Mouse (Mus musculus) erythroblast, adult 5-6 weeks (primary cell): Measurements from ENCODE around the gene Rab20. TPM values are rescaled to one million over a fixed set of nuclear protein-coding genes. Genes with fewer than 3 reads are reported as not detected.
"Not testable (repeated sequence)": the region's sequence is repeated elsewhere in the genome, so short reads cannot be mapped to it uniquely, and the experiment has no call there.

Experiments
- ATAC-seq: replicated peaks from 2 replicates; pipeline ENCODE4 v1.8.0; 2016; ENCODE audit warnings: moderate number of reproducible peaks, mild to moderate bottlenecking, moderate TSS enrichment, inconsistent platforms; ENCODE audit not compliant: poor library complexity, low FRiP score, severe bottlenecking
- total RNA-seq, 2 experiments: library from RNA; stranded (forward) in 1 of 2; stranded (reverse) in 1 of 2; fragments of 150-400 nt in 1 of 2; fragments of 200-764, 138-1000 nt in 1 of 2; gene quantifications; 2 replicates each; pipeline versions ENCODE4 v1.2.3 to v1.2.4; 2015 to 2017; ENCODE audit warnings: low replicate concordance in 2 of 2

Rab20 gene
- total RNA-seq, 2 experiments from 2014 or later: 4.4 to 4.8 TPM

GRCm38 (mm10) chr8:11482537-11482936, 4.0 kb upstream of the Rab20 start:
- no peak for ATAC-seq

GRCm38 (mm10) chr8:11481876-11482275, 3.4 kb upstream of the Rab20 start:
- no peak for ATAC-seq

- ATAC-seq: no peak
Measured at GRCm38 (mm10) chr8:11479591-11479990, 1.1 kb upstream of the Rab20 start.

- no peak for ATAC-seq
Measured at GRCm38 (mm10) chr8:11478807-11479527, 457 bp upstream of the Rab20 start.

GRCm38 (mm10) chr8:11477178-11477553, 1.3 kb downstream of the Rab20 start:
- no peak for ATAC-seq

- no peak for ATAC-seq
Measured at GRCm38 (mm10) chr8:11476338-11477177, 2.0 kb downstream of the Rab20 start.

GRCm38 (mm10) chr8:11475876-11476275, 2.6 kb downstream of the Rab20 start:
- ATAC-seq: no peak

GRCm38 (mm10) chr8:11475397-11475796, 3.1 kb downstream of the Rab20 start:
- ATAC-seq: no peak

- no peak for ATAC-seq
Measured at GRCm38 (mm10) chr8:11473072-11473471, 5.4 kb downstream of the Rab20 start.

GRCm38 (mm10) chr8:11471309-11471708, 7.2 kb downstream of the Rab20 start:
- no peak for ATAC-seq

GRCm38 (mm10) chr8:11470694-11471093, 7.8 kb downstream of the Rab20 start:
- ATAC-seq: no peak

- ATAC-seq: no peak
Measured at GRCm38 (mm10) chr8:11469095-11469494, 9.4 kb downstream of the Rab20 start.

GRCm38 (mm10) chr8:11466528-11466927, 12.0 kb downstream of the Rab20 start:
- not testable (repeated sequence) for ATAC-seq

- no peak for ATAC-seq
Measured at GRCm38 (mm10) chr8:11465619-11466018, 12.9 kb downstream of the Rab20 start.

- ATAC-seq: no peak
Measured at GRCm38 (mm10) chr8:11464707-11464964, 13.9 kb downstream of the Rab20 start.

GRCm38 (mm10) chr8:11463889-11464706, 14.4 kb downstream of the Rab20 start:
- ATAC-seq: no peak

- no peak for ATAC-seq
Measured at GRCm38 (mm10) chr8:11463541-11463888, 15.0 kb downstream of the Rab20 start.

GRCm38 (mm10) chr8:11462641-11463040, 15.9 kb downstream of the Rab20 start:
- no peak for ATAC-seq

GRCm38 (mm10) chr8:11461847-11462246, 16.7 kb downstream of the Rab20 start:
- no peak for ATAC-seq

GRCm38 (mm10) chr8:11460934-11461333, 17.6 kb downstream of the Rab20 start:
- no peak for ATAC-seq

- no peak for ATAC-seq
Measured at GRCm38 (mm10) chr8:11459016-11459415, 19.5 kb downstream of the Rab20 start.
